Mouse (Mus musculus) hindbrain, embryonic 13.5 days (tissue): ENCODE results near the gene Rhobtb3. TPM values are rescaled to one million over a fixed set of nuclear protein-coding genes. Genes with fewer than 3 reads are reported as not detected.
"Not testable (repeated sequence)": the region's sequence is repeated elsewhere in the genome, so short reads cannot be mapped to it uniquely, and the experiment has no call there.

Experiments
- ATAC-seq: fragments of 200-750 bp; cut with Nextera tagmentation; 2 replicates; pipeline ENCODE4 v1.8.0; 2017; ENCODE audit warnings: moderate TSS enrichment; ENCODE audit not compliant: low FRiP score
- H3K27ac ChIP-seq: fragments of 300-500 bp; sonication (generic); 2 replicates; pipeline ENCODE4 v1.5.1; 2015; ENCODE audit warnings: inconsistent platforms, mild to moderate bottlenecking, moderate library complexity
- H3K27me3 ChIP-seq: fragments of 300-500 bp; sonication (generic); 2 replicates; pipeline ENCODE4 v1.6.1; 2015; ENCODE audit warnings: mild to moderate bottlenecking, inconsistent platforms
- H3K36me3 ChIP-seq: fragments of 300-500 bp; sonication (generic); 2 replicates; pipeline ENCODE4 v1.6.1; 2015; ENCODE audit warnings: mild to moderate bottlenecking, inconsistent platforms
- H3K4me1 ChIP-seq: fragments of 300-500 bp; sonication (generic); replicated peaks from 2 replicates; pipeline ENCODE4 v1.6.1; 2015; ENCODE audit warnings: inconsistent platforms
- H3K4me2 ChIP-seq: fragments of 300-500 bp; sonication (generic); 2 replicates; pipeline ENCODE4 v1.6.1; 2015; ENCODE audit warnings: inconsistent platforms, mild to moderate bottlenecking, moderate library complexity
- H3K4me3 ChIP-seq: fragments of 300-500 bp; sonication (generic); 2 replicates; pipeline ENCODE4 v1.5.1; 2015; ENCODE audit warnings: mild to moderate bottlenecking, inconsistent platforms
- H3K9ac ChIP-seq: fragments of 300-500 bp; sonication (generic); 2 replicates; pipeline ENCODE4 v1.6.1; 2015; ENCODE audit warnings: mild to moderate bottlenecking, inconsistent platforms
- H3K9me3 ChIP-seq: fragments of 300-500 bp; sonication (generic); 2 replicates; pipeline ENCODE4 v1.6.1; 2016; ENCODE audit warnings: inconsistent platforms
- WGBS: fragments of 180-500 bp; shearing (Covaris S2); methylation state at CpG from one replicate; pipeline ENCODE4 v1.1.7; 2015; 5-methylcytosine and 5-hydroxymethylcytosine counted together
- polyA plus RNA-seq: library from polyadenylated mRNA; unstranded; fragments of >200 nt; fragmentation: Nextera tagmentation; extraction: Ambion mirVana; gene quantifications from 2 replicates; pipeline ENCODE4 v1.2.1, GENCODE M21; 2015

Rhobtb3 gene
- polyA plus RNA-seq, 1 experiment from 2014 or later: 25.7 TPM

DNA sequence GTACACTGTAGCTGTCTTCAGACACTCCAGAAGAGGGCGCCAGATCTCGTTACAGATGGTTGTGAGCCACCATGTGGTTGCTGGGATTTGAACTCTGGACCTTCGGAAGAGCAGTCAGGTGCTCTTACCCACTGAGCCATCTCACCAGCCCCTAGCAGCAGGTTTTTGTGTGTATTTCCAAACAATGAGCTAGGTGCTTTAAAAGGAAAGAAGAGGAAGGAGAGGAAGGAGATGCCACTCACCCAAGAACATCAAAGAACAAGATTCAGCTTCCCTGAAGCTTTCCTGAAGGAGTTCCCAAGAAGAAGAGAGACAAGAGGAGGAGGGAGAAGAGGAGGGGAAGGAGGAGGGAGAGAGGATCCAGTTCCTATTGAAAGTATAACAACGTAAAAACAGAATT lies 121.4 kb downstream of the Rhobtb3 start:
- H3K27me3 ChIP-seq, H3K4me3 ChIP-seq, H3K9ac ChIP-seq, H3K27ac ChIP-seq, H3K4me1 ChIP-seq, ATAC-seq, H3K4me2 ChIP-seq, H3K9me3 ChIP-seq, H3K36me3 ChIP-seq: not testable (repeated sequence)
- WGBS: 89% methylated on average over 4 of the region's 4 CpGs

DNA sequence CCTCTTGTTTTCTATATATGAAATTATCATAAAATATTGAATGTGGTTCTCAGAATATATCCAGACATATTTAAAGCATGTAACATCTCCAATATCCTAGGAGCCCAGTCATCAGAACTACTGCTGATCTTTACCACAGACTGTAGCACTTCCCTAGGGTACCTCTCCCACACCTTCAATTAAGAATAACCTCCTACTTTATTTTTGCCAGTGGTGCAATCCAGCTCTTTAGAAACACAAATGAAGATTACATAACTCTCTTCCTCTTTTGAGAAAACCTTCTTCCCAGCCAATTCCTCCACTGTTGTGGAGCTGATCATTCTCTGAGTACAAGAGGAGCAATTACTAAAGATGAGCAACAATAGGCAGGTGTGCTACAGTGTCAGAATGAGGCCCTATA lies 123.8 kb downstream of the Rhobtb3 start:
- Histone ChIP-seq H3K4me3 (no peak overlapping the region), H3K4me2 (no peak overlapping the region), H3K9me3 (no peaks in the 10 kb centered on the region), H3K4me1 (no peaks in the 10 kb centered on the region), H3K36me3 (no peaks in the 10 kb centered on the region), H3K9ac (no peak overlapping the region), H3K27ac (no peak overlapping the region), H3K27me3 (no peaks in the 10 kb centered on the region)
- ATAC-seq: no peak

Other genes starting within 250 kb of the Rhobtb3 start
- gene Ell2, start 237.2 kb downstream of the Rhobtb3 start, polyA plus RNA-seq: 2.3 and 3.1 TPM in 2 replicates
- gene Glrx, start 104.1 kb downstream of the Rhobtb3 start, polyA plus RNA-seq: 50.0 and 50.4 TPM in 2 replicates
- 2.4 and 2.7 TPM in 2 replicates for gene Spata9, start 23.2 kb upstream of the Rhobtb3 start, polyA plus RNA-seq
- 18.5 and 18.7 TPM in 2 replicates for gene Rfesd, start 74.8 kb upstream of the Rhobtb3 start, polyA plus RNA-seq
- 1.8 and 1.9 TPM in 2 replicates for gene Gpr150, start 113.1 kb upstream of the Rhobtb3 start, polyA plus RNA-seq
- gene Arsk, start 154.7 kb upstream of the Rhobtb3 start, polyA plus RNA-seq: 4.1 and 4.7 TPM in 2 replicates
- 9.0 and 10.0 TPM in 2 replicates for gene Ttc37, start 154.8 kb upstream of the Rhobtb3 start, polyA plus RNA-seq